Mouse (Mus musculus): ENCODE measurements around the gene Gm19684.
"Not testable (repeated sequence)": the region's sequence is repeated elsewhere in the genome, so short reads cannot be mapped to it uniquely, and the experiment has no call there.

DNA sequence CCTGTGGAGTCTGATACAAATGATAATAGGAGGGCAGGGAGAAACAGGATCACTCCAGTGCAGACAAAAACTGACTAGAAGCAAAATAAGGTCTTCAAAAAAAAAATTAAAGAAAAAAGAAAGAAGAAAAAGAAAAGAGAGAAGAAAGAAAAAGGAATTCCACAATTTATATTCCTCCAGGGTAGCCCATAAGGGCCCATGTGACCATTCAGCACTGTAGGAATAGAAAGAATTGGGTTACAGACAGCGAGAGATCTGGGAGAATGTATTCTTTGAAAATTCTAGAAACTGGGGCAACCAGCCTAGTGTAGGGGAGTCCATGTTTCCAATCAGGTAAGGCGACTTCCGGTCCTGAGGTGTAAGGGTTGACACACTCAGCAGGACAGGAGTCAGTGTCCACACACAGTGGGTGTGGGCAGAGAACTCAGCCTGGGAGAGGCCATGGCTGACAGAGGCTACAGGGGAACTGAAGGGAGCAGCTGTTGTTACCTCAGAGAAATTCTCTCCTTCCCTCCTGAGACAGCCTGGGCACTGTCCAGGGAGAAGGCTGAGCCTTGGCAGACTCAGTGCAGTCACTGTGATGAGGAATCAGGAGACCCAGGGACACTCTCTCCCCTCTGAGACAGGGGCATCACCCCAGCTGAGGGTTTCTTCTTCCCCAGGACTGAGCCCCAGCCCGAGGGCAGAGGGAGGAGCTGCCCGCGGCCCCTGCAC lies 38.8 kb upstream of the Gm19684 start:
- TF ChIP-seq CTCF (IDR thresholded peaks at IDR 0.05; ENCODE audit: low read depth, low read length); TAL1 (conservative IDR thresholded peaks at IDR 0.05; ENCODE audit: low read depth, low read length); GATA1 (IDR thresholded peaks at IDR 0.05; ENCODE audit: borderline replicate concordance, low read length); GATA2 (IDR thresholded peaks at IDR 0.05; ENCODE audit: borderline replicate concordance, low read depth, low read length); POLR2AphosphoS5 (IDR thresholded peaks at IDR 0.05; ENCODE audit: insufficient replicate concordance, low read depth, low read length): not testable (repeated sequence)

All from G1E (cell line).